Mouse (Mus musculus): ENCODE measurements around the gene H2afj. TPM values are rescaled to one million over a fixed set of nuclear protein-coding genes. Genes with fewer than 3 reads are reported as not detected.
A peak's percentile ranks its signal among the peaks of the same experiment; 100 is the strongest.

Gene H2afj
- polyA plus RNA-seq, 1 experiment from 2014 or later, result 81.5 TPM

DNA sequence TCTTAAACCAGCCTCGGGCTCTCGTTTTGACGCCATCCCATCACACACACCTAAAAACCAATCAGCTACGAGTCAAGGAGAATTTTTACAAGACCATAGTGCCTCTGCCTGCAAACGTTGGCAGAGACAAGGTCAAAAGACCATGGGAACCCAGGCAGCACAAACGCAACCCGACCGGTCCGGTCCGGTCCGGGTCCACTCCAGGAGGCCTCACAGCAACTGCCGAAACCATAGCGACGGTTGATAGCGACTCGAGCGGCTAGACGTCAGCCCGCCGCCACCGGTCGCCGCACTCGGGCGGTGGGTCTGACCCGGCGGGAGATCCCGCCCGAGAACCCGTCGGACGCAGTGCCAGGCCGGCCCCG is 19.5 kb downstream of the H2afj start, which contains the start of gene BC049715:
BC049715 (plus strand) TSS at position 111 of the 365 bp plus-strand sequence.
- peaks cover 6% of the 10 kb centered on the region; the same call in 1 of the 2 replicates for H3K36me3 ChIP-seq (ENCODE audit: control insufficient read depth, insufficient read depth, low read length)
- H3K4me2 ChIP-seq (ENCODE audit: low read depth), result peak within 1 kb of the TSS; percentile 56
- H3K27me3 ChIP-seq (ENCODE audit: control insufficient read depth, insufficient read depth, low read length), result no peaks in the 10 kb centered on the region
- peaks cover 3% of the 10 kb centered on the region for H3K4me1 ChIP-seq (ENCODE audit: control insufficient read depth, insufficient read depth, low read length)
- WGBS, result under 1% methylated on average over 34 of the region's 34 CpGs
- peak within 1 kb of the TSS; percentile 40; the same call in 1 of the 2 replicates for H3K27ac ChIP-seq (ENCODE audit: low read depth, low read length)
- DNase-seq (ENCODE audit: low spot score) (no peak), ATAC-seq (ENCODE audit: insufficient read depth, low FRiP score, low TSS enrichment) (no peak; the same call in 1 of the 2 replicates)
- H3K9me3 ChIP-seq (ENCODE audit: control insufficient read depth, low read length), result no peaks in the 10 kb centered on the region
- H3K9ac ChIP-seq (ENCODE audit: low read length), result peak within 1 kb of the TSS; percentile 93
- peak within 1 kb of the TSS; percentile 82 for H3K4me3 ChIP-seq (ENCODE audit: low read depth, low read length)

DNA sequence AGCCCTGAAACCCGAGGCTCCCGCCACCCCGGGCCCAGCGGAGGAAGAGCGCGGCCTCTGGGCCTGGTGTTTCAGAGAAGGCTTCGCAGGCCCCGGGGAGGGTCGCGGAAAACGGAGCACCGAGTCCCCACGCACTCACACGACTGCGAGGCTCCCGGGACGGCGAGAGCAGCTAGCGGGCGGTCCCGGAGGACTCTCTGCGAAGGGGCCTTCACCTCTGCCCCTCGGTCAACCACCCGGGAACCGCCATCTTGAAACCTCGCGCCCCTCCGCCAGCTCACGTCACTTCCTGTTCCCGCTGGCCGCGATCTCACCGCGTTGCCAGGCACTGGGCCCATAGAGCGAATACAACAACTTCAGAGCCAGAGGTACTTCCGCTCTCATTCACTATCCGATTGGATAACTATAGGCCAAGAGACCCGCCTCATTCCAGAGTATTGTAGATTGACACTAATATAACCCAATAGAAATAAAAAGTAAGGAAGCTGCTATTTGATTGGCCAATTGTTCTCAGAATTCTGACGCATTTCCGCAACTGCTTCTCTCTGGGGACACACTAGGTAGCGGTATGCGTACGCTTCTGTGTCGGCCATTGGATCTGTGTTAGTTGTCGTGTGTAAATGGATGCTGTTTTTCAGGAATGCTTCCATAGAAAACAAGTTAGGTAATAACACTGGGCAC is 20.0 kb downstream of the H2afj start, which contains the start of gene Wbp11:
Wbp11 (minus strand) TSS at position 353 of the 681 bp plus-strand sequence.
- peaks cover 2% of the 10 kb centered on the region; the same call in 1 of the 2 replicates for H3K36me3 ChIP-seq (ENCODE audit: control insufficient read depth, insufficient read depth, low read length)
- no peaks in the 10 kb centered on the region for H3K9me3 ChIP-seq (ENCODE audit: control insufficient read depth, low read length)
- H3K9ac ChIP-seq (ENCODE audit: low read length), result peak within 1 kb of the TSS; percentile 93
- DNase-seq (ENCODE audit: low spot score) (peak; percentile 94), ATAC-seq (ENCODE audit: insufficient read depth, low FRiP score, low TSS enrichment) (peak; percentile 100)
- under 1% methylated on average over 38 of the region's 45 CpGs for WGBS
- H3K4me2 ChIP-seq (ENCODE audit: low read depth), result peak within 1 kb of the TSS; percentile 56
- no peaks in the 10 kb centered on the region for H3K27me3 ChIP-seq (ENCODE audit: control insufficient read depth, insufficient read depth, low read length)
- peak within 1 kb of the TSS; percentile 82 for H3K4me3 ChIP-seq (ENCODE audit: low read depth, low read length)
- H3K27ac ChIP-seq (ENCODE audit: low read depth, low read length), result peak within 1 kb of the TSS; percentile 40; the same call in 1 of the 2 replicates
- peaks cover 3% of the 10 kb centered on the region for H3K4me1 ChIP-seq (ENCODE audit: control insufficient read depth, insufficient read depth, low read length)

DNA sequence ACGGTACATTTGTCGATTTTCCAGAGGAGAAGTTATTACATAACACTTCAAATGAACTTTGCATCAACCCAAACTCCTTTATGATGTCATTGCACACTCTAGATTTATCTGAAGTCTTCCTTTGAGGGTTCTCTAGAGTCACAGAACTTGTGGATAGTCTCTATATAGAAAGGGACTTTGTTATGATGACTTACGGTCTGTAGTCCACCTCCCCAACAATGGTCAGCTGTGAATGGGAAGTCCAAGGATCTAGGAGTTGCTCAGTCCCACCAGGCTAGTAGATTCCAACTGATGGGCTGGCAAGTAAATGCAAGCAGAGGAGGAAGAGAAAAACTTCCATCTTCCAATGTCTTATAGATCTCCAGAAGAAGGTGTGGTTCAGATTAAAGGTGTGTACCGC is 20.6 kb downstream of the H2afj start:
- peak overlapping the region; percentile 47 for H3K9ac ChIP-seq (ENCODE audit: low read length)
- ATAC-seq (ENCODE audit: insufficient read depth, low FRiP score, low TSS enrichment) (0 out of 2 replicates have a peak, but pooled peaks have one; percentile 14), DNase-seq (ENCODE audit: low spot score) (no peak)
- 30% methylated on average over 4 of the region's 4 CpGs for WGBS
- H3K4me1 ChIP-seq (ENCODE audit: control insufficient read depth, insufficient read depth, low read length), result peaks cover 3% of the 10 kb centered on the region
- peaks cover 2% of the 10 kb centered on the region; the same call in 1 of the 2 replicates for H3K36me3 ChIP-seq (ENCODE audit: control insufficient read depth, insufficient read depth, low read length)
- H3K27me3 ChIP-seq (ENCODE audit: control insufficient read depth, insufficient read depth, low read length), result no peaks in the 10 kb centered on the region
- peak overlapping the region; percentile 56 for H3K4me2 ChIP-seq (ENCODE audit: low read depth)
- H3K27ac ChIP-seq (ENCODE audit: low read depth, low read length), result no peak overlapping the region
- peak overlapping the region; percentile 82 for H3K4me3 ChIP-seq (ENCODE audit: low read depth, low read length)
- H3K9me3 ChIP-seq (ENCODE audit: control insufficient read depth, low read length), result no peaks in the 10 kb centered on the region

DNA sequence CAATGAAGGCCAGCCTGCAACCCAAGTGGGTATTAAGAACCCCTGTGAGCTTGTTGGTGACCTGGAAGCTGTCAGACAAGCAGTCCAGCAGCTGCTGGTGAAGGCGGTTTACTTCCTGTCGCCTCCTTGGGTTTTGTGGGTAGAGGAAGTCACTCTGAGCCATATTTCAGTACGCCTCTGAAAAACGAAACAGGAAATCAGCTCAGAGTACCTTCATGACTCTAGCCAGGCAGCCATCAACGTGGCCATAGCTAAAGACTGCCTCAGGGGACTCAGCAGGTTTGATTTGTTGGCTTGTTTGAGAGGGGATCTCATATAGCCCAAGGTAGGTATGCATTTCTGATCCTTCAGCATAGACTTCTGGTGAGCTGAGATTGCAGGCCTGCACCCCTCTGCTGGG is 23.7 kb downstream of the H2afj start:
- Histone ChIP-seq H3K4me2 (ENCODE audit: low read depth) (no peak overlapping the region), H3K4me1 (ENCODE audit: control insufficient read depth, insufficient read depth, low read length) (peaks cover 3% of the 10 kb centered on the region), H3K27me3 (ENCODE audit: control insufficient read depth, insufficient read depth, low read length) (no peaks in the 10 kb centered on the region; the same call in 1 of the 2 replicates), H3K9me3 (ENCODE audit: control insufficient read depth, low read length) (no peaks in the 10 kb centered on the region), H3K27ac (ENCODE audit: low read depth, low read length) (no peak overlapping the region), H3K36me3 (ENCODE audit: control insufficient read depth, insufficient read depth, low read length) (no peaks in the 10 kb centered on the region), H3K9ac (ENCODE audit: low read length) (no peak overlapping the region), H3K4me3 (ENCODE audit: low read depth, low read length) (no peak overlapping the region)
- WGBS, result 74% methylated on average over 5 of the region's 5 CpGs
- no peak for DNase-seq (ENCODE audit: low spot score)
- ATAC-seq (ENCODE audit: insufficient read depth, low FRiP score, low TSS enrichment), result no peak

DNA sequence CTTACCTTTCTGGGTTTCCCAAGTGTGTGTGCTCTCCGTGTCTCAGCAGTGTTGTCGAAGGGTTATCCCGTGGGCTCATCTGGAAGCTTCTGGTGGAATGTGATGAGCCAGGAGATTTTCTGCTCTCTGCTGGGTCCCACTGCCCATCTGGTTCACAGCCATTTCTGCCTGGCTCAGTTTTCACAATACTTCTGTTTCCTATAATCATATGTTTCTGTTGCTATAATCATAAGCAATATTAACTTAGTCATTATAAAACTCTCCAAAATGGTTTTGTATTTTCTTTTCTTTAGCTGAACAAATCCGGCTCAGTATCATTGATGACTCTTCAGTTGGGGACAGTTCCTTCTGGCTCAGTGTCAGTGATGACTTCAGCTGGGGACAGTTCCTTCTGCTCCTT is 27.3 kb downstream of the H2afj start, which contains the start of gene Smco3:
Smco3 (minus strand) TSS at position 101 of the 400 bp plus-strand sequence.
- Histone ChIP-seq H3K27me3 (ENCODE audit: control insufficient read depth, insufficient read depth, low read length) (no peaks in the 10 kb centered on the region; the same call in 1 of the 2 replicates), H3K27ac (ENCODE audit: low read depth, low read length) (no peak within 1 kb of the TSS), H3K36me3 (ENCODE audit: control insufficient read depth, insufficient read depth, low read length) (no peaks in the 10 kb centered on the region), H3K4me1 (ENCODE audit: control insufficient read depth, insufficient read depth, low read length) (no peaks in the 10 kb centered on the region), H3K9ac (ENCODE audit: low read length) (no peak within 1 kb of the TSS), H3K9me3 (ENCODE audit: control insufficient read depth, low read length) (no peaks in the 10 kb centered on the region), H3K4me3 (ENCODE audit: low read depth, low read length) (no peak within 1 kb of the TSS), H3K4me2 (ENCODE audit: low read depth) (no peak within 1 kb of the TSS)
- ATAC-seq (ENCODE audit: insufficient read depth, low FRiP score, low TSS enrichment), result no peak
- 53% methylated on average over 4 of the region's 4 CpGs for WGBS
- DNase-seq (ENCODE audit: low spot score), result no peak

DNA sequence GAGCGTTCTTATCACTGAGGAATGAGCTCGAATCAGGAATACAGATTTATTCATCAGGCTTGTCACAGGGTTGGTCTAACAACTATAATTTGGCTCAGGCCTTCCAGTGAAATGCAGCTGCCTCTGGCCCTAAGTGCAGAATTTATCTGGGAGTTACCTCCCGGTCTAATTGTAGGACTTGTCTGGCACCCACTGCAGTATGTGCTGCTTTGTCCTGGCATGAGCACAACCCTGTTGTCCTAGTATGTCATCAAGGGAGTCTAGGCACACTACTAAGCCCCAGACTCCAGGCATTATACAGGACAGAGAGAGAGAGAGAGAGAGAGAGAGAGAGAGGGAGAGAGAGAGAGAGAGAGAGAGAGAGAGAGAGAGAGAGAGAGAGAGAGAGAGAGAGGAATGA is 29.3 kb downstream of the H2afj start:
- H3K9me3 ChIP-seq (ENCODE audit: control insufficient read depth, low read length), result no peaks in the 10 kb centered on the region
- no peak overlapping the region for H3K9ac ChIP-seq (ENCODE audit: low read length)
- WGBS, result 90% methylated on average over 3 of the region's 3 CpGs
- no peak overlapping the region for H3K4me2 ChIP-seq (ENCODE audit: low read depth)
- H3K27me3 ChIP-seq (ENCODE audit: control insufficient read depth, insufficient read depth, low read length), result no peaks in the 10 kb centered on the region; the same call in 1 of the 2 replicates
- H3K4me1 ChIP-seq (ENCODE audit: control insufficient read depth, insufficient read depth, low read length), result no peaks in the 10 kb centered on the region
- H3K4me3 ChIP-seq (ENCODE audit: low read depth, low read length), result no peak overlapping the region
- H3K27ac ChIP-seq (ENCODE audit: low read depth, low read length), result no peak overlapping the region
- H3K36me3 ChIP-seq (ENCODE audit: control insufficient read depth, insufficient read depth, low read length), result no peaks in the 10 kb centered on the region
- DNase-seq (ENCODE audit: low spot score) (no peak), ATAC-seq (ENCODE audit: insufficient read depth, low FRiP score, low TSS enrichment) (no peak)

DNA sequence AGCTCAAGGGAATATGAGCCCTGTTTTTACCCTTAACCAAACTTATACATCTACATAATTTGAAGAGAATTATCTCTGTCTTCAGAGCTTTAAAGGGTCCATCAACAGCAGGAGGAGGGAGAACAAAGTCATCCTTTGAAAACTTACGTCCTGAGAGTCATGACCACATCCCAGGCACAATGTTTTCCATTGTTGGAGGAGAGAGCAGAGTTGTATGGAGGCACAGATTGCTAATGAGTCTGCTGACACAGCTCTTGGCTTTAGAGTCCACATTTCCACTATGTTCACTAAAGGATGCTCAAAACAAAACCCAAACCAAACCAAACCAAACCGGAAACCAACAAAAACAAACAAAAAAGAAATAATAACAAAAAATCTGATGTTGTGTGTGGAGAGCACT is 36.9 kb downstream of the H2afj start:
- ATAC-seq (ENCODE audit: insufficient read depth, low FRiP score, low TSS enrichment), result no peak
- no peaks in the 10 kb centered on the region for H3K36me3 ChIP-seq (ENCODE audit: control insufficient read depth, insufficient read depth, low read length)
- H3K4me3 ChIP-seq (ENCODE audit: low read depth, low read length), result no peak overlapping the region
- no peaks in the 10 kb centered on the region for H3K4me1 ChIP-seq (ENCODE audit: control insufficient read depth, insufficient read depth, low read length)
- no peaks in the 10 kb centered on the region for H3K27me3 ChIP-seq (ENCODE audit: control insufficient read depth, insufficient read depth, low read length)
- no peak overlapping the region for H3K4me2 ChIP-seq (ENCODE audit: low read depth)
- H3K27ac ChIP-seq (ENCODE audit: low read depth, low read length), result no peak overlapping the region
- WGBS, result 63% methylated on average over 2 of the region's 2 CpGs
- H3K9ac ChIP-seq (ENCODE audit: low read length), result no peak overlapping the region
- no peak for DNase-seq (ENCODE audit: low spot score)
- H3K9me3 ChIP-seq (ENCODE audit: control insufficient read depth, low read length), result no peaks in the 10 kb centered on the region

DNA sequence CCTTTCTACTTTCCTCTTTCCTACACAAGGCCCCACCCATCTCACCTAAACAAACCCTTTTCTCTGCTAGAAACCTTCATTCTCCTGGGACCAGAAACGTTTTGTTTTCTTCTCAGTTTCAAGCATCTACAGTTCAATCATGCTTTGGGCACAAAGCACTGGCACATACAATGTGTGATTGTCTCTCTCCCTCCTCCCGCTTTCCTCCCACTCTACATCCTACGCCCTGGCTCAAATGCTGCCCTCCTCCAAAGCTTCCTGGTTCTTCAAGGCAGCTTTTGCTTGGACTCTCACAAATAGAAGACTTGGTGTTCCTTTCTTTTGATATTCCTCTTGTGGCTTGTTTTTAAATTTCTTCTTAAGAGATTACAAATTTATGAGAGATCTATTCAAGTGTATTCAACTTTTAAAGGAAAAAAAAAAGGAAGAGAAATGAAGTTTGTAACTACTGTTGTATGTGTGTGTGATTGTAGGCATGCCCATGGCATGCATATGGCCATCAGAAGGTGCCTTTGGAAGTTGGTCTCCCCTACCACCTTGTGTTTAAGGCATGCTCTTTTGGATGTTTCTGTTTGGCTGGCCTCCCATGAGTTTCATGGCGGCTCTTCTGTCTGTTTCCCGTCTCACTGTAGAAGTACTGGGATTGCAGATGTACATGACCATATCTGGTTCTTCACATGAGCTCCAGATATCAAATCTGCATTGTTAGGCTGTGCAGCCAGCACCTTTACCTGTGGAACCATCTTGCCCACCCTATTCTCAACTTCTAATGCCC is 37.8 kb downstream of the H2afj start:
- no peak for ATAC-seq (ENCODE audit: insufficient read depth, low FRiP score, low TSS enrichment)
- 76% methylated on average over 5 of the region's 5 CpGs for WGBS
- Histone ChIP-seq H3K9ac (ENCODE audit: low read length) (no peak overlapping the region), H3K36me3 (ENCODE audit: control insufficient read depth, insufficient read depth, low read length) (no peaks in the 10 kb centered on the region), H3K4me1 (ENCODE audit: control insufficient read depth, insufficient read depth, low read length) (no peaks in the 10 kb centered on the region), H3K27ac (ENCODE audit: low read depth, low read length) (no peak overlapping the region), H3K9me3 (ENCODE audit: control insufficient read depth, low read length) (no peaks in the 10 kb centered on the region), H3K4me2 (ENCODE audit: low read depth) (no peak overlapping the region), H3K4me3 (ENCODE audit: low read depth, low read length) (no peak overlapping the region), H3K27me3 (ENCODE audit: control insufficient read depth, insufficient read depth, low read length) (no peaks in the 10 kb centered on the region)
- DNase-seq (ENCODE audit: low spot score), result no peak

All from neural tube, embryonic 11.5 days (tissue).